Mouse (Mus musculus): ENCODE measurements at regions not wholly inside any gene's neighbourhood (a gene's known extent, or its start where the extent isn't known, plus 50 kb on each side); places are given as distances from the start of the nearest gene placed in this dataset.

DNA sequence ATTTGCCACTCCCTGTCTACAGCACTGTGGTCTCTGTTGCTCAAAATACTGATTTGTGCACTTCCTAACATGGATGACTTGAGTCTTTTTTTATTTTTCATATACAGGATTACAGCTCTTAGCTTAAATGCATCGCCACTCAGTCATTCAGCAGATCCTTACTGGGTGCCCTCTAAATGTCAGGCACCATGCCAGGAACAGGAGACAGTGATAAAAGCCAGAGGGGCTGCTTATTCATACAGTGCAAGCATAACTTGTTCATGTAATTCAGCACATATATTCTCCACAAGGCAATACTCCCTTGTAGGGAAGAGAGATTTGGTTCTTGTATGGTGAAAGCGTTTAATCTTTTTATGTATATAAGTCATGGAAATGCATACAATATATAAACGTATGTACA lies 175.7 kb upstream of the 2610301B20Rik start:
- no peaks in the 10 kb centered on the region for H3K27me3 ChIP-seq (replicated peaks; ENCODE audit: control insufficient read depth, insufficient read depth, low read length)
- no peaks in the 10 kb centered on the region for H3K4me1 ChIP-seq (replicated peaks; ENCODE audit: control insufficient read depth, insufficient read depth, low read length)
- no peak for ATAC-seq
- 76% methylated on average over 3 of the region's 3 CpGs for WGBS
- no peak overlapping the region for H3K9ac ChIP-seq (ENCODE audit: low read depth, low read length)
- no peak for TF ChIP-seq CTCF (IDR thresholded peaks at IDR 0.05; ENCODE audit: low read depth)
- H3K4me3 ChIP-seq (ENCODE audit: low read depth, low read length), result no peak overlapping the region
- no peak overlapping the region for H3K27ac ChIP-seq (ENCODE audit: low read depth, low read length)
- no peaks in the 10 kb centered on the region for H3K36me3 ChIP-seq (ENCODE audit: control insufficient read depth, insufficient read depth)
- no peak overlapping the region for H3K4me2 ChIP-seq (replicated peaks; ENCODE audit: low read depth)
- no peaks in the 10 kb centered on the region for H3K9me3 ChIP-seq (ENCODE audit: control insufficient read depth)

DNA sequence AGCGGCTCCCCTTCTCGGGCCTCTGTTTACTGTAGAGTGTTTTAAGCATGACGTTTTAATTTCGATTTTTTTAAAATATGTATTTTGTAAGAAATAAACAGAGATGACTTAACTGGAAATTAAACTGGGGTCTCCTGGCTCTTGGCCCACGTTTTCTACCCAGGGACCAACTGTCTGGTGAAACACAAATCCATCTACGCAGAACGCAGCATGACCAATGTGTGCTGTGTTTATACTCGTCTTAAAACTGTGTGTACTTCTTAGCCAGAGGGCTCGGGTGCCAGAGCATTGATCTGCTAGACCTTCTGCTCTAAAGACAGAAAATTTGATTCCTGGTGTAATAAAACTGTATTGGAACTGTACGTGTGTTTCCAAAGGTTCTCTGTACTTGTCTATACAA lies 172.8 kb upstream of the 2610301B20Rik start:
- no peaks in the 10 kb centered on the region for H3K4me1 ChIP-seq (replicated peaks; ENCODE audit: control insufficient read depth, insufficient read depth, low read length)
- H3K36me3 ChIP-seq (ENCODE audit: control insufficient read depth, insufficient read depth), result no peaks in the 10 kb centered on the region
- H3K9me3 ChIP-seq (ENCODE audit: control insufficient read depth), result no peaks in the 10 kb centered on the region
- H3K27ac ChIP-seq (ENCODE audit: low read depth, low read length), result no peak overlapping the region
- no peak overlapping the region for H3K4me2 ChIP-seq (replicated peaks; ENCODE audit: low read depth)
- H3K27me3 ChIP-seq (replicated peaks; ENCODE audit: control insufficient read depth, insufficient read depth, low read length), result no peaks in the 10 kb centered on the region
- ATAC-seq, result no peak
- WGBS, result 62% methylated on average over 10 of the region's 10 CpGs
- no peak overlapping the region for H3K9ac ChIP-seq (ENCODE audit: low read depth, low read length)
- no peak for TF ChIP-seq CTCF (IDR thresholded peaks at IDR 0.05; ENCODE audit: low read depth)
- no peak overlapping the region for H3K4me3 ChIP-seq (ENCODE audit: low read depth, low read length)

- WGBS, result 43% methylated on average over 2 of the region's 2 CpGs
- no peaks in the 10 kb centered on the region for H3K4me1 ChIP-seq (replicated peaks; ENCODE audit: control insufficient read depth, insufficient read depth, low read length)
- no peaks in the 10 kb centered on the region for H3K9me3 ChIP-seq (ENCODE audit: control insufficient read depth)
- H3K27ac ChIP-seq (ENCODE audit: low read depth, low read length), result no peak overlapping the region
- no peak overlapping the region for H3K4me2 ChIP-seq (replicated peaks; ENCODE audit: low read depth)
- H3K36me3 ChIP-seq (ENCODE audit: control insufficient read depth, insufficient read depth), result no peaks in the 10 kb centered on the region
- no peak overlapping the region for H3K4me3 ChIP-seq (ENCODE audit: low read depth, low read length)
- no peak overlapping the region for H3K9ac ChIP-seq (ENCODE audit: low read depth, low read length)
- no peaks in the 10 kb centered on the region for H3K27me3 ChIP-seq (replicated peaks; ENCODE audit: control insufficient read depth, insufficient read depth, low read length)
- no peak for ATAC-seq
- no peak for TF ChIP-seq CTCF (IDR thresholded peaks at IDR 0.05; ENCODE audit: low read depth)
Observed at GRCm38 (mm10) chr4:10703212-10703611, 171.1 kb upstream of the 2610301B20Rik start.

GRCm38 (mm10) chr4:10707016-10707657 lies 167.2 kb upstream of the 2610301B20Rik start:
- no peak overlapping the region for H3K4me3 ChIP-seq (ENCODE audit: low read depth, low read length)
- no peak overlapping the region for H3K4me2 ChIP-seq (replicated peaks; ENCODE audit: low read depth)
- no peaks in the 10 kb centered on the region for H3K36me3 ChIP-seq (ENCODE audit: control insufficient read depth, insufficient read depth)
- no peaks in the 10 kb centered on the region for H3K9me3 ChIP-seq (ENCODE audit: control insufficient read depth)
- no peak overlapping the region for H3K9ac ChIP-seq (ENCODE audit: low read depth, low read length)
- no peaks in the 10 kb centered on the region for H3K27me3 ChIP-seq (replicated peaks; ENCODE audit: control insufficient read depth, insufficient read depth, low read length)
- no peaks in the 10 kb centered on the region for H3K4me1 ChIP-seq (replicated peaks; ENCODE audit: control insufficient read depth, insufficient read depth, low read length)
- WGBS, result 67% methylated on average over 7 of the region's 7 CpGs
- H3K27ac ChIP-seq (ENCODE audit: low read depth, low read length), result no peak overlapping the region
- ATAC-seq, result no peak
- no peak for TF ChIP-seq CTCF (IDR thresholded peaks at IDR 0.05; ENCODE audit: low read depth)

DNA sequence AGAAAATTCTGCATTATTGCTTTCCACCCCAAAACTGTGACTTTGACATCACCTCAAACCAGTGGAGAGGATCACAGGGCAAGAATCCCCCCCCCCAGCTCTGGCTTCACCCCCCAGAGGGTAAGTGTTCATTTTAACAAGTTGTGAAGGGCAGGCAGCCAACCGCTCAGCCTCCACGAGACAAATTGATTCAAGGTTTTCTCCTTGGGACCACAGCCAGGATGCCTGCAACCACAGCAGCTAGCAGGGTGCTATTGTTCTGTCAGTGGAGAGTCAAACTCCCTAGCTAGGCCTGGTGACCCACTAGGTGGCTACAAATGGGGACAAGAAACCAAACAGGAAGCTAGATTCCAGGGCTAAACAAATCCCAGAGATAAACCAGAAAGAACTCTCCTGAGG lies 166.6 kb upstream of the 2610301B20Rik start:
- Histone ChIP-seq H3K4me1 (replicated peaks; ENCODE audit: control insufficient read depth, insufficient read depth, low read length) (no peaks in the 10 kb centered on the region), H3K9ac (ENCODE audit: low read depth, low read length) (no peak overlapping the region), H3K27ac (ENCODE audit: low read depth, low read length) (no peak overlapping the region), H3K27me3 (replicated peaks; ENCODE audit: control insufficient read depth, insufficient read depth, low read length) (no peaks in the 10 kb centered on the region), H3K4me2 (replicated peaks; ENCODE audit: low read depth) (no peak overlapping the region), H3K9me3 (ENCODE audit: control insufficient read depth) (no peaks in the 10 kb centered on the region), H3K36me3 (ENCODE audit: control insufficient read depth, insufficient read depth) (no peaks in the 10 kb centered on the region), H3K4me3 (ENCODE audit: low read depth, low read length) (no peak overlapping the region)
- ATAC-seq, result no peak
- TF ChIP-seq CTCF (IDR thresholded peaks at IDR 0.05; ENCODE audit: low read depth), result no peak
- 45% methylated on average over 2 of the region's 2 CpGs for whole genome bisulfite sequencing

- Histone ChIP-seq H3K27me3 (replicated peaks; ENCODE audit: control insufficient read depth, insufficient read depth, low read length) (no peaks in the 10 kb centered on the region), H3K4me2 (replicated peaks; ENCODE audit: low read depth) (no peak overlapping the region), H3K27ac (ENCODE audit: low read depth, low read length) (no peak overlapping the region), H3K36me3 (ENCODE audit: control insufficient read depth, insufficient read depth) (no peaks in the 10 kb centered on the region), H3K4me1 (replicated peaks; ENCODE audit: control insufficient read depth, insufficient read depth, low read length) (no peaks in the 10 kb centered on the region), H3K9me3 (ENCODE audit: control insufficient read depth) (no peaks in the 10 kb centered on the region), H3K4me3 (ENCODE audit: low read depth, low read length) (no peak overlapping the region), H3K9ac (ENCODE audit: low read depth, low read length) (no peak overlapping the region)
- ATAC-seq, result no peak
- WGBS, result 78% methylated on average over 11 of the region's 11 CpGs
- no peak for TF ChIP-seq CTCF (IDR thresholded peaks at IDR 0.05; ENCODE audit: low read depth)
Observed at GRCm38 (mm10) chr4:10711939-10712533, 162.3 kb upstream of the 2610301B20Rik start.

Data from intestine, postnatal 0 days (tissue).